Mouse (Mus musculus) midbrain, postnatal 0 days (tissue): ENCODE data around the gene Ugt1a6a. TPM values are rescaled to one million over a fixed set of nuclear protein-coding genes. Genes with fewer than 3 reads are reported as not detected.
"Not testable (repeated sequence)": the region's sequence is repeated elsewhere in the genome, so short reads cannot be mapped to it uniquely, and the experiment has no call there.

Experiments used
- ATAC-seq: fragments of 200-750 bp; cut with Nextera tagmentation; 2 replicates; pipeline ENCODE4 v1.8.0; 2017; ENCODE audit warnings: moderate number of reproducible peaks, mild to moderate bottlenecking, moderate TSS enrichment, moderate library complexity; ENCODE audit not compliant: low FRiP score
- DNase-seq: peaks from one replicate; pipeline ENCODE4 v3.0.0-alpha.2; 2015; ENCODE audit warnings: low spot score
- H3K27ac ChIP-seq: fragments of 300-500 bp; sonication (generic); 2 replicates; pipeline ENCODE4 v1.5.1; 2014; ENCODE audit warnings: low read depth, mild to moderate bottlenecking, low read length, mixed read lengths
- H3K27me3 ChIP-seq: fragments of 300-500 bp; sonication (generic); 2 replicates; pipeline ENCODE4 v1.6.1; 2014; ENCODE audit warnings: low read length, control low read depth, mixed read lengths; ENCODE audit not compliant: insufficient read depth
- H3K36me3 ChIP-seq: fragments of 300-500 bp; sonication (generic); 2 replicates; pipeline ENCODE4 v1.6.1; 2014; ENCODE audit warnings: low read length, control low read depth, mixed read lengths; ENCODE audit not compliant: insufficient read depth
- H3K4me1 ChIP-seq: fragments of 300-500 bp; sonication (generic); 2 replicates; pipeline ENCODE4 v1.6.1; 2014; ENCODE audit warnings: mild to moderate bottlenecking, control low read depth, antibody characterized with exemption, low read length, mixed read lengths; ENCODE audit not compliant: insufficient read depth
- H3K4me2 ChIP-seq: fragments of 300-500 bp; sonication (generic); 2 replicates; pipeline ENCODE4 v1.6.1; 2014; ENCODE audit warnings: low read depth, mild to moderate bottlenecking, low read length, mixed read lengths; ENCODE audit not compliant: poor library complexity, severe bottlenecking
- H3K4me3 ChIP-seq: fragments of 300-500 bp; sonication (generic); 2 replicates; pipeline ENCODE4 v1.5.1; 2014; ENCODE audit warnings: low read depth, mild to moderate bottlenecking, low read length, moderate library complexity
- H3K9ac ChIP-seq: fragments of 300-500 bp; sonication (generic); replicated peaks from 2 replicates; pipeline ENCODE4 v1.6.1; 2014; ENCODE audit warnings: mild to moderate bottlenecking, low read length, moderate library complexity, mixed read lengths; ENCODE audit not compliant: poor library complexity, severe bottlenecking
- H3K9me3 ChIP-seq: fragments of 300-500 bp; sonication (generic); 2 replicates; pipeline ENCODE4 v1.6.1; 2016; ENCODE audit warnings: low read length, control low read depth
- CTCF ChIP-seq: IDR thresholded peaks from 2 replicates; pipeline ENCODE4 v1.5.1; 2016; ENCODE audit warnings: antibody characterized with exemption, mild to moderate bottlenecking
- WGBS: fragments of 180-500 bp; shearing (Covaris S2); extraction: QIAGEN DNeasy Blood & Tissue Kit; methylation state at CpG from one replicate; pipeline ENCODE4 v1.1.7; 2014; 5-methylcytosine and 5-hydroxymethylcytosine counted together
- polyA plus RNA-seq: library from polyadenylated mRNA; unstranded; fragments of >200 nt; fragmentation: Nextera tagmentation; extraction: Ambion mirVana; gene quantifications from 2 replicates; pipeline ENCODE4 v1.2.1, GENCODE M21; 2015
- total RNA-seq: library from RNA; depleted of rRNA; stranded (reverse); fragments of >200 nt; gene quantifications from 2 replicates; pipeline ENCODE4 v1.2.3, GENCODE M21; 2014

Ugt1a6a gene
- total and polyA plus RNA-seq, 2 experiments from 2014 or later: 2.3 to 3.8 TPM

DNA sequence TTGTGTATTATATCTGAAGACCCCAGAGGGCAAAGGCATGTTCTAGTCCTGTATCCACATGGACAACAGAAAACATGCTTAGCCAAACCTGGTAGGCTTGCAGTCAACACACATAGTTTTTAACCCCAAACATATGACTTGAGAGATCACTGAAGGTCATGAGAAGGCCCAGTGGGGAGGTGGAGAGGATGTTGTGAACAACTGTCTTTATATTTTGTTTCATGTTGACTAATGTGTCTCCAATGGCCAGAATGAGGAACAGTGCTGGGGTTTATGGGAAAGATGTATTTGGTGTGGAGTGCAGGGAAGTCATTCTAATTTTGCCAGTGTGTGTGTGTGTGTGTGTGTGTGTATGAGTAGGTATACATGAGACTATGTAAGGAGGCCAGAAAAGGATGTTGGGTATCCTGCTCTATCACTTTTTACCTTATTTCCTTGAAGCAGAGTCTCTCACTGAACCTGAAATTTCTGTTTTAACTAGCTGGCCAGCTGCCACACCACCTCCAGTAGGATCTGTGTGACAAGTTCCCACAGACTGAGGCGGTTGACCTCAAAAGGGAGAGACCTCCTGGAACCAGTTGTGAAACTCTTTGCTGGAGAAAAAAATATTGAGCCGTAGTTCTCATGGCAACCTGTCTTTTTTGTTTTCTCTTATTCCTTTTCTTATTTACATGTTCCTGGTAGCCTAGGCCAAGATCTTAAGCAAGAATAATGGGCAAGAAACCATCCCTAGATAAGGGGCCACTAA lies 89.6 kb downstream of the Ugt1a6a start:
- no peak for DNase-seq

DNA sequence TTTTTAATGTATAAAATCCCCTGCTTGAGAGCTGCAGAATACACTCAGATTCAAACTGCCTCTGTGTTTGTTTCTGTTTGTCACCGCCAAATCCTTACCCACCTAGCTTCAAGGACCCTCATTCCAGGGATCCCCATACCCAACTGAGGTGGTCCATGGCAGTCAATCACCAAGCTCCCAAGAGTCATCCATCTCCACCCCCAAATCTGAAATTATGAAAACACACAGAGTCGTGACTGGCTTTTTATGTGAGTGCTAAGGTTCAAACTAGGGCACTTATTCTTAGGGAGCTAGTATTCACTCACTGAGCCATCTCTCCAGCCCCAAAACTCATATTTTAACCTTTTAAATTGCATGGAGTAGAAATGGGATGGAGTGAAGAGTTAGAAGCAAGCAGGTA lies 90.7 kb downstream of the Ugt1a6a start:
- not testable (repeated sequence) for H3K4me1 ChIP-seq, H3K36me3 ChIP-seq, H3K27ac ChIP-seq, H3K4me3 ChIP-seq, ATAC-seq, H3K4me2 ChIP-seq, H3K9ac ChIP-seq, DNase-seq, H3K27me3 ChIP-seq
- H3K9me3 ChIP-seq: peaks cover 55% of the 10 kb centered on the region
- WGBS: 38% methylated on average over 2 of the region's 2 CpGs

More for the DNA sequence above, 89.6 kb downstream of the Ugt1a6a start:
- no peaks in the 10 kb centered on the region for H3K4me1 ChIP-seq
- no peaks in the 10 kb centered on the region for H3K36me3 ChIP-seq
- ATAC-seq: no peak
- WGBS: 65% methylated on average over 2 of the region's 2 CpGs
- no peaks in the 10 kb centered on the region for H3K27me3 ChIP-seq
- no peak overlapping the region for H3K4me2 ChIP-seq
- no peak overlapping the region for H3K27ac ChIP-seq
- peaks cover 44% of the 10 kb centered on the region for H3K9me3 ChIP-seq
- TF ChIP-seq CTCF: no peak
- no peak overlapping the region for H3K9ac ChIP-seq
- H3K4me3 ChIP-seq: no peak overlapping the region

DNA sequence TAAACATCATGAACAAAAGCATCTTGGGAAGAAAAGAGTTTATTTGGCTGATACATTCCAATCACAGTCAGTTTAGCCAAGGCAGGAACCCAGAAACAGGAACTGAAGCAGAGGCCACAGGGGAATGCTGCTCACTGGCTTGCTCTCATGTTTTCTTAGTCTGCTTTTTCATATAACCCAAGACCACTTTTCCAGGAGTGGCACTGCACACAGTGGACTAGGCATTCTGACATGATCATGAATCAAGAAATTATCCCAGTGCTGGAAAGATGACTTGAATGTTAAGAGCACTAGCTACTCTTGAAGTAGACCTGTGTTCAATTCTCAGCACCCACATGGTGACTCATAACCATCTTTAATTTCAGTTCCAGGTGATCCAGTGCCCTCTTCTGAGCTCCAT lies 91.1 kb downstream of the Ugt1a6a start:
- Histone ChIP-seq H3K27me3 (no peaks in the 10 kb centered on the region), H3K27ac (no peak overlapping the region), H3K9ac (no peak overlapping the region), H3K9me3 (peaks cover 59% of the 10 kb centered on the region), H3K4me1 (no peaks in the 10 kb centered on the region), H3K4me2 (no peak overlapping the region), H3K4me3 (no peak overlapping the region), H3K36me3 (no peaks in the 10 kb centered on the region)
- DNase-seq: no peak
- no peak for ATAC-seq
- TF ChIP-seq CTCF: no peak

DNA sequence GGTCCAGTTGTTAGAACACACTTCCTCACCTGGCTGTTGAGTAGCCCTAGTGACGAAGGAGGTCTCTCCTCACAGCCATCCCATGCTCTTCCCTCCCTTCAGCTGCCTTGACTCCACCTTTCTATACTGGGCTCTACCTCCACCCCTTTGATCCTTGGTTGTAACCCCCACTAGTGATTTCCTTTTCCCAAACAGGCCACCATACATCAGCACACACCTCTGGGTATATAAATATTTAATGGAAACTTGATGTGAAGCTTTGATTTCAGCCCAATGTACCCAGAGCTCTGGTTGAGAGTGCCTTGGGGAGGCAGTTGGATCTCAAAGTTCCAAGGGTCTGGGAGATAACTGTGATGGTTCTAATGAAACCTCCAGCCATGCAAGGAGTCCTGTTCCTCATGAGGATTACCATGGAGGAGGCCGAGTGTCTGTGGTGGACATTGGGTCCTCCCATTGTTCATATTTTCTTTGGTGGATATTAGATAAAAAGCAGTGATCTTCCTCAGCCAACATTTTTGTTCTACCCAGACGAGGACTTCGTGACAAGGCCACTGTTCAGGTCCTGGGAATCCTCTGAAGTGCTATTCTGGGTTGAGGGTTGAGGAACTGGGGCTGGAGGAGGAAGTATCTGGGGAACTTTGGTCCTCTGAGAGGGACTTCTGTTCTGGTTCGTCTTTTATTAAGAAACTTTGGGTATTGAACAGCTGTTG lies 92.2 kb downstream of the Ugt1a6a start, which contains the start of gene Mroh2a:
Mroh2a (plus strand) TSS at position 317 of the 710 bp plus-strand sequence.
- no peak within 1 kb of the TSS for H3K4me2 ChIP-seq
- 56% methylated on average over 5 of the region's 5 CpGs for WGBS
- H3K27ac ChIP-seq: no peak within 1 kb of the TSS
- peaks cover 70% of the 10 kb centered on the region for H3K9me3 ChIP-seq
- ATAC-seq: no peak
- no peak within 1 kb of the TSS for H3K4me3 ChIP-seq
- no peak for TF ChIP-seq CTCF
- no peak within 1 kb of the TSS for H3K9ac ChIP-seq
- no peak for DNase-seq
- no peaks in the 10 kb centered on the region for H3K4me1 ChIP-seq
- no peaks in the 10 kb centered on the region for H3K27me3 ChIP-seq
- H3K36me3 ChIP-seq: no peaks in the 10 kb centered on the region

DNA sequence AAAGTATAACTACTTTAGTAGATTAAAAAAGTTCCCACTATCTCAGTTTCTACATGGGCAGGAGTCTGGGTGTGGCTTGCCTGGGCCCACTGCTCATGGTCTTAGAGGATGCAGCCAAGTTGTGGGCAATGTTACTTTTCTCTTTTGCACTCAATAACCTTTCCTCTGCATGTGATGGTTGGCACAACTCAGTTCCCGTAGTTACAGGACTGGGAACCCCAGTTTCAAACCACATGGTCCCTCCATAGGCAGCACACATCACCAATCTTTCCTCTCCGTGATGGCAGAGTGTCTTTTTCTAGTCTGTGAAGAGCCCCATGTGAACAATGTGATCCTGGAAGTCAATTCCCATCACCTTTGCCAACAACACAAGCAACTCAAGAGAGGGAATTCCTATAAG lies 92.9 kb downstream of the Ugt1a6a start:
- Histone ChIP-seq H3K36me3 (no peaks in the 10 kb centered on the region), H3K27ac (no peak overlapping the region), H3K4me3 (no peak overlapping the region), H3K9ac (no peak overlapping the region), H3K4me1 (no peaks in the 10 kb centered on the region), H3K9me3 (peaks cover 73% of the 10 kb centered on the region), H3K4me2 (no peak overlapping the region), H3K27me3 (no peaks in the 10 kb centered on the region)
- no peak for ATAC-seq
- no peak for TF ChIP-seq CTCF
- no peak for DNase-seq
- WGBS: 60% methylated on average over 2 of the region's 2 CpGs

DNA sequence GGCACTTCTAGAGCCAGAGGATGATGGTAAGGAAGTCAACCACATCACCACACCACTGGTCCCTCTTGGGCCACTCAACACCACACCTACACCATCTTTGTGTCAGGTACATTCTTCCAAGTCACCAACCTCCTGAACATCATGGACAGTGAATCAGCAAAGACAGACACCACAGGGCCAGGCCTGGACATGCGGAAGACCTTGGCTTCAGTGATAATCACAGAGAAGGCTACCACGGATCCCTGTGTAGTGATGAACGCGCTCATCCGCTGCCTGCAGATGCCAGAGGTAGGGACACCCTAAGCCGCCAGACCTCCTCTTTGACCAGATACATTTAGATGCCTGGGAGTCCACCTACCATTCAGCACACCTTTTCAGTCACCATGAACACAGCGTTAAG lies 93.5 kb downstream of the Ugt1a6a start:
- Histone ChIP-seq H3K27ac (no peak overlapping the region), H3K9ac (no peak overlapping the region), H3K9me3 (peaks cover 79% of the 10 kb centered on the region), H3K4me2 (no peak overlapping the region), H3K4me1 (no peaks in the 10 kb centered on the region), H3K36me3 (no peaks in the 10 kb centered on the region), H3K27me3 (no peaks in the 10 kb centered on the region), H3K4me3 (no peak overlapping the region)
- ATAC-seq (no peak), DNase-seq (no peak)
- no peak for TF ChIP-seq CTCF
- 72% methylated on average over 7 of the region's 7 CpGs for WGBS
